Mouse (Mus musculus): Measurements from ENCODE around the gene Oprl1.

Oprl1 gene

GRCm38 (mm10) chr2:181714903-181715326 lies at the start of gene Oprl1:
Gene Oprl1 (plus strand): TSS chr2:181715016.
- DNase-seq = no peak

- DNase-seq = no peak
Observed at GRCm38 (mm10) chr2:181670285-181670912, 44.4 kb upstream of the Oprl1 start.

GRCm38 (mm10) chr2:181670913-181671311 lies 43.9 kb upstream of the Oprl1 start:
- no peak for DNase-seq

- DNase-seq = no peak
Observed at GRCm38 (mm10) chr2:181671326-181671725, 43.5 kb upstream of the Oprl1 start, which contains the start of gene Sox18. Gene Sox18 (minus strand): TSS chr2:181671640.

GRCm38 (mm10) chr2:181671984-181672383 lies 42.8 kb upstream of the Oprl1 start:
- DNase-seq = no peak

- DNase-seq = no peak
Observed at GRCm38 (mm10) chr2:181673501-181673900, 41.3 kb upstream of the Oprl1 start.

GRCm38 (mm10) chr2:181674934-181675333 lies 39.9 kb upstream of the Oprl1 start:
- DNase-seq = no peak

- peak; percentile 60 for DNase-seq
Observed at GRCm38 (mm10) chr2:181675454-181675853, 39.4 kb upstream of the Oprl1 start.

- DNase-seq = no peak
Observed at GRCm38 (mm10) chr2:181676424-181676823, 38.4 kb upstream of the Oprl1 start.

GRCm38 (mm10) chr2:181677096-181677754 lies 37.6 kb upstream of the Oprl1 start:
- DNase-seq = no peak

- DNase-seq = no peak
Observed at GRCm38 (mm10) chr2:181677755-181678098, 37.1 kb upstream of the Oprl1 start.

- DNase-seq = peak; percentile 80
Observed at GRCm38 (mm10) chr2:181678780-181679179, 36.0 kb upstream of the Oprl1 start.

GRCm38 (mm10) chr2:181679951-181680715 lies 34.7 kb upstream of the Oprl1 start, which contains the start of gene Tcea2:
Gene Tcea2 (plus strand): TSS chr2:181680310.
- peak; percentile 89 for DNase-seq

GRCm38 (mm10) chr2:181680716-181681117 lies 34.1 kb upstream of the Oprl1 start:
- peak; percentile 56 for DNase-seq

GRCm38 (mm10) chr2:181681978-181682377 lies 32.8 kb upstream of the Oprl1 start:
- no peak for DNase-seq

- DNase-seq = no peak
Observed at GRCm38 (mm10) chr2:181683381-181683780, 31.4 kb upstream of the Oprl1 start.

GRCm38 (mm10) chr2:181684713-181685112 lies 30.1 kb upstream of the Oprl1 start:
- DNase-seq = no peak

- DNase-seq = no peak
Observed at GRCm38 (mm10) chr2:181685686-181686085, 29.1 kb upstream of the Oprl1 start.

- DNase-seq = no peak
Observed at GRCm38 (mm10) chr2:181687586-181687985, 27.2 kb upstream of the Oprl1 start.

GRCm38 (mm10) chr2:181689466-181690160 lies 25.2 kb upstream of the Oprl1 start:
- DNase-seq = no peak

GRCm38 (mm10) chr2:181691083-181691482 lies 23.7 kb upstream of the Oprl1 start:
- DNase-seq = no peak

- DNase-seq = no peak
Observed at GRCm38 (mm10) chr2:181691571-181691970, 23.2 kb upstream of the Oprl1 start.

- no peak for DNase-seq
Observed at GRCm38 (mm10) chr2:181692304-181692703, 22.5 kb upstream of the Oprl1 start.
